Mouse (Mus musculus): ENCODE data around the gene Lsp1. TPM values are rescaled to one million over a fixed set of nuclear protein-coding genes. Genes with fewer than 3 reads are reported as not detected.

The Lsp1 gene
- polyA plus RNA-seq, 1 experiment from 2014 or later: 61.8 TPM

DNA sequence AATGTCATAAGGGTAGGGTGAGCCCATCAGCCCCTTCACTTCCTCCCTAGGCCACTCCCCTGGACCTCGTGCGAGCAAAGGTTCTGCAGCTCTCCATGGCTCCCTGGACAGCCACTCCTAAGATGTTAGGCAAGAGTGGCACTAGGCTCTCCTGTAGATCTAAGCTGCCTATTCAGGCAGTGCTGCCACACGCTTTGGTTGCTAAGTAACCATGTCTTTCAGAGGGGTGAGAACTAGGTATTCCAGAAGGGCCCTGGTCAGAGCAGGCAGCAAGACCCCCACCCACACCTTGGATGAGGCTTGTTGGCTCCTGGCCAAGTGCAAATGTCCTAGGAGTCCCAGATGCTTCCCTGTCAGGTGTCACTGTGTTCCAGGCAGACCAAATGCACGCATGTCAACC lies 45.9 kb downstream of the Lsp1 start:
- Histone ChIP-seq H3K9me3 (ENCODE audit: control insufficient read depth) (no peaks in the 10 kb centered on the region), H3K36me3 (ENCODE audit: control insufficient read depth, insufficient read depth) (no peaks in the 10 kb centered on the region), H3K27ac (ENCODE audit: low read depth, low read length) (no peak overlapping the region), H3K4me3 (ENCODE audit: low read depth, low read length) (no peak overlapping the region), H3K4me2 (replicated peaks; ENCODE audit: low read depth) (no peak overlapping the region), H3K9ac (ENCODE audit: low read depth, low read length) (no peak overlapping the region), H3K4me1 (replicated peaks; ENCODE audit: control insufficient read depth, insufficient read depth, low read length) (no peaks in the 10 kb centered on the region; the same call in 1 of the 2 replicates), H3K27me3 (replicated peaks; ENCODE audit: control insufficient read depth, insufficient read depth, low read length) (no peaks in the 10 kb centered on the region)
- ATAC-seq: peak; percentile 62
- 27% methylated on average over 4 of the region's 4 CpGs for WGBS
- no peak for TF ChIP-seq CTCF (IDR thresholded peaks at IDR 0.05; ENCODE audit: low read depth)

DNA sequence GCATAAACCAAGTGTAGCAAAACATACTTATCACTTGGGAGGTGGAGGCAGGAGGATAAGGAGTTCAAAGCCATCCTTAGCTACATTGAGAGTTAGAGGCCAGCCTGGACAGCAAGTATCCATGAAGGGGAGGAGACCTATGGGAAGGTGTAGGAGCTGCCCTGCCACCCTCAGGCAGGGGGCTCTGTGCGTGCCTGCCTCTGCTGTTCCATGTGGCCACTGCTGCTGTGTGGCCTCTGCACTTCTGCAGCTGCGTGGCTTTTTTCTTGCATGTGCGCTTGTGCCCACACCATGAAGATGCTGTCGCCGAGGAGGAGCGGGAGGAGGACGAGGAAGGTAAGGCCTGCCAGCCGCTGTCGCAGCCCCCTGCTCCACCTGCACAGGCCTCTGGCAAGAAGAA lies 46.8 kb downstream of the Lsp1 start:
- Histone ChIP-seq H3K4me1 (replicated peaks; ENCODE audit: control insufficient read depth, insufficient read depth, low read length) (no peaks in the 10 kb centered on the region; the same call in 1 of the 2 replicates), H3K36me3 (ENCODE audit: control insufficient read depth, insufficient read depth) (no peaks in the 10 kb centered on the region), H3K4me2 (replicated peaks; ENCODE audit: low read depth) (no peak overlapping the region), H3K27ac (ENCODE audit: low read depth, low read length) (no peak overlapping the region), H3K4me3 (ENCODE audit: low read depth, low read length) (no peak overlapping the region), H3K9me3 (ENCODE audit: control insufficient read depth) (no peaks in the 10 kb centered on the region), H3K9ac (ENCODE audit: low read depth, low read length) (no peak overlapping the region), H3K27me3 (replicated peaks; ENCODE audit: control insufficient read depth, insufficient read depth, low read length) (no peaks in the 10 kb centered on the region)
- ATAC-seq: no peak
- no peak for TF ChIP-seq CTCF (IDR thresholded peaks at IDR 0.05; ENCODE audit: low read depth)
- WGBS: 94% methylated on average over 9 of the region's 9 CpGs

DNA sequence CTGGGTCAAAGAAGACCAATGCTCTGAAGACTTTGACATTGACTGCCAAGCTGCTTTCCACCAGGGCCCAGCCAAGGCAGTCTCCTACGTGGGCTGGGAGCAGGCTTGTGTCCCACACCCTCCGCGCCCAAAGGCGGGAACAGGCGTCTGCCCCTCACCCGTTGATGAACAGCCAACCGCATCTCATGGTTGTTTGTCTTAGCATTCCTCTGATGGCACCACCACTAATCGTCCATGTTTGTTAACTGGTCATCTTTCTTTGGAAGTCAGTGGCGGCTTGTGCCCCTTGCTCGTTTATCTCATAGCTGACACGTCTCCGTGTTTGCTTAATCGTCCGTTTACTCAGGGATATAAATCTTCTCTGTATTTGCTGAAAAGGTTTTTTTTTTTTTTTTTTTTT lies 48.9 kb downstream of the Lsp1 start:
- H3K9me3 ChIP-seq (ENCODE audit: control insufficient read depth): no peaks in the 10 kb centered on the region
- 0 out of 2 replicates have a peak overlapping the region, but pooled peaks have one; percentile 28 for H3K27ac ChIP-seq (ENCODE audit: low read depth, low read length)
- H3K4me2 ChIP-seq (replicated peaks; ENCODE audit: low read depth): no peak overlapping the region
- no peaks in the 10 kb centered on the region; the same call in 1 of the 2 replicates for H3K4me1 ChIP-seq (replicated peaks; ENCODE audit: control insufficient read depth, insufficient read depth, low read length)
- no peaks in the 10 kb centered on the region for H3K36me3 ChIP-seq (ENCODE audit: control insufficient read depth, insufficient read depth)
- H3K9ac ChIP-seq (ENCODE audit: low read depth, low read length): no peak overlapping the region
- WGBS: 28% methylated on average over 14 of the region's 14 CpGs
- no peaks in the 10 kb centered on the region for H3K27me3 ChIP-seq (replicated peaks; ENCODE audit: control insufficient read depth, insufficient read depth, low read length)
- TF ChIP-seq CTCF (IDR thresholded peaks at IDR 0.05; ENCODE audit: low read depth): no peak
- ATAC-seq: no peak
- no peak overlapping the region for H3K4me3 ChIP-seq (ENCODE audit: low read depth, low read length)

DNA sequence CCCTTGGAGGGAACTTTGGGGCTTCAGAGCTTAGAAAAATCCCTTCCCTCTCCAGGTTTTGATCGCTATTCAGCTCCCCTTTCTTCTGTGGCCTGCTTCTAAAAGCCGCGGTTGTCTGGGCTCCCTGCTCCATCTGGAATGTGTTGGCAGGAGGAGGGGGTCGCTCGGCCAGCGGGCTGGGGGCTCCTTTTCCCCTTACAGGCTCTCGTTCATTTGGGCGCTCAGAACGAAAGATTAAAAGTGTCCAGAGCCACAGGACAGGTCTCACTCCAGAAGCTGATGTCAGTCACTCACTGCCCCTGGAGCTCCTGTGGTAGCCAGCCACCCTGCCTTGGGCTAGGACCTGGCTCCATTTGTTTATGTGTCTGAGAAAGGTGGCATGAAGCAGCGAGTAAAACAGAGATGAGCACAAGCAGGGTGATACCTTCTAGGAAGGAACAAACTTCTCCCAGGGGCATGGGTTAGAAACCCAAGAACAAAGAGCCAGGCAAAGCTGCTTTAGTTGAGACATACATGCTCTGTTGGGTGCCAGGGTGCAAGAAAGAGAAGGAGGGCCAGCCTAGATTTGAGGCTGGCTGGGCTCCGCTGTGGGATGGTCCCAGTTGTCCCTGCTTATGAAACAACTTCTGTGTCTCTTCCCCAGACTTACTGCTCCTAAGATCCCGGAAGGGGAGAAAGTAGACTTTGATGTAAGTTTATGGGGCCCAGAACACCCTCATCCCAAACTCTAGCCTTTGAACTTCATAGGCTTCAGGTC lies 49.6 kb downstream of the Lsp1 start:
- H3K4me2 ChIP-seq (replicated peaks; ENCODE audit: low read depth): no peak overlapping the region
- H3K9ac ChIP-seq (ENCODE audit: low read depth, low read length): no peak overlapping the region

DNA sequence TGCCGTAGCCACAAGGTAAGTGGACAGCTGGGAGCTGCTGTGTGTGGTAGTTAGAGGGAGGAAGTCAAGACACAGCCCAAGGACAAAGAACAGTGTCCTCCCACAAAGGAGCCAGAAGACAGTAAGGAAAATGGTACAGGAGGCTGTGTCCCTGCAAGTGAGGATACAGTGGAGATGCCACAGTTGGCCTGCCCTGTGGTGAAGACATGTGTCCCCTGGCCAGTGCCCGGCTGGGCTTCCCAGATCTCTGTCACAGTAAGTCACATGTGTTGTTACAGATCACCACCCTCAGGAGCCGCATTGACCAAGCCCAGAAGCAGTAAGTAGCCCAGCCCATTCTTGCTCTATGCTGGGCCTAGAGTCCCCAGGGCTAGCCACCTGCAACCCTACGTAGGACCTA lies 53.4 kb downstream of the Lsp1 start:
- no peak overlapping the region for H3K4me2 ChIP-seq (replicated peaks; ENCODE audit: low read depth)
- H3K9ac ChIP-seq (ENCODE audit: low read depth, low read length): no peak overlapping the region
- no peaks in the 10 kb centered on the region for H3K4me1 ChIP-seq (replicated peaks; ENCODE audit: control insufficient read depth, insufficient read depth, low read length)
- no peaks in the 10 kb centered on the region for H3K36me3 ChIP-seq (ENCODE audit: control insufficient read depth, insufficient read depth)
- H3K27ac ChIP-seq (ENCODE audit: low read depth, low read length): no peak overlapping the region
- H3K27me3 ChIP-seq (replicated peaks; ENCODE audit: control insufficient read depth, insufficient read depth, low read length): no peaks in the 10 kb centered on the region
- H3K4me3 ChIP-seq (ENCODE audit: low read depth, low read length): no peak overlapping the region
- H3K9me3 ChIP-seq (ENCODE audit: control insufficient read depth): no peaks in the 10 kb centered on the region
- 84% methylated on average over 4 of the region's 4 CpGs for WGBS
- no peak for ATAC-seq
- no peak for TF ChIP-seq CTCF (IDR thresholded peaks at IDR 0.05; ENCODE audit: low read depth)

More for the DNA sequence above, 49.6 kb downstream of the Lsp1 start:
- TF ChIP-seq CTCF (IDR thresholded peaks at IDR 0.05; ENCODE audit: low read depth): no peak
- H3K27ac ChIP-seq (ENCODE audit: low read depth, low read length): no peak overlapping the region
- H3K4me1 ChIP-seq (replicated peaks; ENCODE audit: control insufficient read depth, insufficient read depth, low read length): no peaks in the 10 kb centered on the region; the same call in 1 of the 2 replicates
- H3K9me3 ChIP-seq (ENCODE audit: control insufficient read depth): no peaks in the 10 kb centered on the region
- H3K4me3 ChIP-seq (ENCODE audit: low read depth, low read length): no peak overlapping the region
- H3K27me3 ChIP-seq (replicated peaks; ENCODE audit: control insufficient read depth, insufficient read depth, low read length): no peaks in the 10 kb centered on the region
- H3K36me3 ChIP-seq (ENCODE audit: control insufficient read depth, insufficient read depth): no peaks in the 10 kb centered on the region
- 42% methylated on average over 12 of the region's 12 CpGs for WGBS
- no peak for ATAC-seq

DNA sequence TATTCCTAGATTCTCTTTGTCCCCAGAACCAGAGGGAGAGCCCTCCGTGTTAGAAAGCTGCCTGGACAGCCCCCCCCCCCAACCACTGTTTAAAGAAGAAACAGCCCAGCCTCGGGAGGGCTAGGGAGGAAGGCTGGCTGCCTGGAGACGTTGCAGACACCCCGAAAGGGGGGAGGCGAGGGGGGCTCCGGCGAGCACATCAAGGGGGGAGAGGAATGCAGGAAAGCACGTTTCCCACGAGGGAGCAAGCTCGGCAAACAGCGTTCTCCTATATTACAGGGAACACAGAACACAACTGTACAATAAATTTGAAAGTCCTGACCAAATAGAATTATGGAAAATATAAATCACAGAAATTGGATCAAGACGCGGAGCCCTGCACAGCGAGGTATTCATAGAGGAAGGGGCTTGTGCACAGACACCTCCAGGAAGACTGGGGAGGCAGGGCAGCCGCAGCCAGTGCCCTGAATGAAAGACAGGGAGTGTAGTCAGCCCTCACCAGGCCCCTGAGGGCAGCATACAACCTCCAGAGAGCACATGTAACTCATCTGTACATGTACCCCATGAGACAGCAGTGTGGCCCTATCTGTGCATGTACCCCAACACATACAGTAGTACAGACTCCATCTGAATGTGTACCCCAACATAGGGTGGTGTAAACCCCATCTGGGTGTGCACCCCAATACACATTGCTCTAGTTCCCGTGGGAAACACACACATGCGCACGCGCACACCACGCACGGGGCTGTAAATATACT lies 55.8 kb downstream of the Lsp1 start:
- 0 out of 2 replicates have a peak overlapping the region, but pooled peaks have one; percentile 21 for H3K27ac ChIP-seq (ENCODE audit: low read depth, low read length)
- TF ChIP-seq CTCF (IDR thresholded peaks at IDR 0.05; ENCODE audit: low read depth): no peak
- WGBS: 47% methylated on average over 21 of the region's 21 CpGs
- no peaks in the 10 kb centered on the region for H3K4me1 ChIP-seq (replicated peaks; ENCODE audit: control insufficient read depth, insufficient read depth, low read length)
- ATAC-seq: peak; percentile 37; the same call in 1 of the 2 replicates
- no peaks in the 10 kb centered on the region for H3K9me3 ChIP-seq (ENCODE audit: control insufficient read depth)
- H3K27me3 ChIP-seq (replicated peaks; ENCODE audit: control insufficient read depth, insufficient read depth, low read length): no peaks in the 10 kb centered on the region
- H3K9ac ChIP-seq (ENCODE audit: low read depth, low read length): 0 out of 2 replicates have a peak overlapping the region, but pooled peaks have one; percentile 1
- H3K4me3 ChIP-seq (ENCODE audit: low read depth, low read length): no peak overlapping the region
- no peaks in the 10 kb centered on the region for H3K36me3 ChIP-seq (ENCODE audit: control insufficient read depth, insufficient read depth)
- 0 out of 2 replicates have a peak overlapping the region, but pooled peaks have one; percentile 24 for H3K4me2 ChIP-seq (replicated peaks; ENCODE audit: low read depth)
